Mouse (Mus musculus): Measurements from ENCODE around the gene Gcnt4.

GRCm38 (mm10) chr13:96962801-96963200 lies 38.3 kb downstream of the Gcnt4 start:
- no peak for TF ChIP-seq POLR2A (IDR thresholded peaks at IDR 0.05; ENCODE audit: low read depth, low read length)
- TF ChIP-seq CTCF (IDR thresholded peaks at IDR 0.05; ENCODE audit: borderline replicate concordance, insufficient read depth, low read length), result no peak
